Mouse (Mus musculus) ES-E14 (cell line): ENCODE results near the gene Gm28047. TPM values are rescaled to one million over a fixed set of nuclear protein-coding genes. Genes with fewer than 3 reads are reported as not detected.
A peak's percentile ranks its signal among the peaks of the same experiment; 100 is the strongest.

Experiments used
- DNase-seq: peaks from one replicate; pipeline ENCODE4 v3.0.0-alpha.2; 2013; ENCODE audit warnings: low read depth, low spot score
- H3K27ac ChIP-seq: 2 replicates; pipeline ENCODE4 v1.5.1; 2012; ENCODE audit warnings: low read depth, mild to moderate bottlenecking, low read length, moderate library complexity, mixed read lengths; ENCODE audit not compliant: poor library complexity, insufficient read depth, severe bottlenecking
- H3K36me3 ChIP-seq: 2 replicates; pipeline ENCODE4 v1.6.1; 2012; ENCODE audit warnings: mild to moderate bottlenecking, low read length, moderate library complexity, mixed read lengths; ENCODE audit not compliant: control insufficient read depth, poor library complexity, insufficient read depth, severe bottlenecking
- H3K4me1 ChIP-seq, 2 experiments: fragments of 150-350 bp in 1 of 2; sonication (generic) in 1 of 2; 2 replicates each; pipeline ENCODE4 v1.6.1; 2012; ENCODE audit warnings: low read length in 2 of 2, mild to moderate bottlenecking in 1 of 2, mixed read lengths in 1 of 2; ENCODE audit not compliant: control insufficient read depth in 2 of 2, insufficient read depth in 2 of 2, poor library complexity in 1 of 2
- H3K4me3 ChIP-seq, 2 experiments: fragments of 150-350 bp in 1 of 2; sonication (generic) in 1 of 2; 2 replicates each; pipeline ENCODE4 v1.5.1; 2012; ENCODE audit warnings: low read length in 2 of 2, low read depth in 1 of 2, mild to moderate bottlenecking in 1 of 2, mixed read lengths in 1 of 2; ENCODE audit not compliant: insufficient read depth in 1 of 2, poor library complexity in 1 of 2, severe bottlenecking in 1 of 2
- H3K9ac ChIP-seq: 2 replicates; pipeline ENCODE4 v1.6.1; 2012; ENCODE audit warnings: low read depth, mild to moderate bottlenecking, low read length, mixed read lengths; ENCODE audit not compliant: poor library complexity, insufficient read depth, severe bottlenecking
- H3K9me3 ChIP-seq: fragments of 150-350 bp; sonication (generic); 2 replicates; pipeline ENCODE4 v1.6.1; 2012; ENCODE audit warnings: low read depth, mild to moderate bottlenecking, low read length; ENCODE audit not compliant: control insufficient read depth, insufficient read depth
- CHD2 ChIP-seq: IDR thresholded peaks from 2 replicates; pipeline ENCODE4 v1.6.1; 2014; ENCODE audit warnings: mild to moderate bottlenecking, low read depth, low read length, inconsistent platforms
- HCFC1 ChIP-seq: IDR thresholded peaks from 2 replicates; pipeline ENCODE4 v1.6.1; 2012; ENCODE audit warnings: low read length, inconsistent platforms, borderline replicate concordance; ENCODE audit not compliant: insufficient read depth
- MAFK ChIP-seq: IDR thresholded peaks from 2 replicates; pipeline ENCODE4 v1.6.1; 2014; ENCODE audit warnings: mild to moderate bottlenecking, low read depth, low read length, inconsistent platforms; ENCODE audit not compliant: insufficient read depth
- ZC3H11A ChIP-seq: IDR thresholded peaks from 2 replicates; pipeline ENCODE4 v1.6.1; 2012; ENCODE audit warnings: low read depth, mild to moderate bottlenecking, inconsistent platforms, low read length, borderline replicate concordance
- ZNF384 ChIP-seq: IDR thresholded peaks from 2 replicates; pipeline ENCODE4 v1.6.1; 2012; ENCODE audit warnings: low read depth, low read length, inconsistent platforms
- in situ Hi-C, 2 experiments: fragments of 600-800 bp; cut with MboI; formaldehyde crosslinking; loops; one replicate each; pipeline ENCODE4 v1.15.1; 2025; ENCODE audit warnings: low sequenced_read_pairs in 2 of 2, inconsistent platforms in 1 of 2; ENCODE audit not compliant: unreplicated experiment in 2 of 2
- total RNA-seq: library from RNA; depleted of rRNA; stranded (reverse); fragments of 300-350 nt; gene quantifications from 2 replicates; pipeline ENCODE4 v1.2.3, GENCODE M21; 2012

The Gm28047 gene
- total RNA-seq, 1 experiment = not detected

DNA sequence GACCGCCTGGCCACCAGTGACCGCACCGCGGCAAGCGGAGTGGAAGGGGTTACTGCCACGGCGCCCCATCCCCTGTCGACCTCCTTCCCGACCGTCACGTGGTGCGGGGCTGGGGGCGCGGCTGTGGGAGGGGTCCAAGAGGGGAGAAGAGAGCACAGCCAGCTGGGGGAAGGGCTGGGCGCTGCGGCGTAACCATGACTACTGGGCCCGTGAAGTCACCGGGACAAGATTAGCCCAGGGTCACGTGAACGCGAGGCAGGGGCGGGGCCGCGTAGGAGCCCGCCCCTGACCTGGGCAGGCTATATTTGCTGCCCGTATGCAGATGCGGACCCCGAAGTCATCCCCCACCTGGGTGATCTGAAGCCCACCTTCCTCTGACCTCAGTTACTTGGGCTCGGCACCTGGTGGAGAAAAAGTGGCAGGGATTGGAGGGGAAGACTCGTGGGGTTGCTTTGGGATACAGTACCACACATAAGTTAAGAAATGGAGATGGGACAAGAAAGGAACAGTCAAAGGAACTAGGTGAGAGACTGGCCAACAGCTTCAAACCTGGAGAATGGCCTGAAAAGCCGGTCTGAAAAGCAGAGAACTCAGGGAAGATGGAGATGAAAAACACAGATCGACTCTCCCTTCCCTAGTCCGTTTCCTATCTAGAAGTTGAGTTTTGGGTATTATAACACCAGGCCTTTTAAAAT is 114.1 kb downstream of the Gm28047 start:
- Histone ChIP-seq H3K36me3 (no peaks in the 10 kb centered on the region), H3K27ac (peak overlapping the region; percentile 52; the same call in 1 of the 2 replicates), H3K9ac (peak overlapping the region; percentile 85), H3K9me3 (no peaks in the 10 kb centered on the region), H3K4me1 (peaks cover 0 to 16% of the 10 kb centered on the region in 2 experiments; a peak in 3 of 4 replicates), H3K4me3 (peak overlapping the region; percentile 70 to 89)
- DNase-seq = peak; percentile 97
- in situ Hi-C loops = no loop called here
- 0 out of 2 replicates have a peak, but pooled peaks have one; percentile 42 for TF ChIP-seq CHD2
- no peak for TF ChIP-seq ZC3H11A

DNA sequence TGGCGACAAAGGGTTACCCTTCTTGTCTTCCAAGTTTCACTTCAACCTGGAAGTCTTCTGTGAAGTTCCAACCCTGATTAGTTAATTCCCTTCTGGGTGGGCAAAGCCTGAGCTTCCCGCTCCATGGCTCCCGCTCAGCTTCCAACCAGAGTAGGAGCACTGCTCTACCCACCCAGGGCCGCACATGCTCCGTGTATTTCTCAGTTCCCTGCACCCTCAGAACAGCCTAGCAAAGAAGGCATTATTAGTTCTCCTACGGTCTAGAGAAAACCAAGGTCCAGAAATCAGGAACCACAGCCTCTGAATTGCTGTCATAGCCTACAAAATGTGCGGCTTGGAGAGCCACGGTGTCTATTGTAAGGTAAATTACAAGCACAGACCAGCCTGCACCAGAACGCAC is 114.8 kb downstream of the Gm28047 start:
- no peak for TF ChIP-seq MAFK
- no peak for TF ChIP-seq ZNF384
- no peak for TF ChIP-seq ZC3H11A
- TF ChIP-seq CHD2 = no peak
- no peak for TF ChIP-seq HCFC1
- peak overlapping the region; percentile 85 for H3K9ac ChIP-seq
- peak overlapping the region; percentile 52 for H3K27ac ChIP-seq
- in situ Hi-C loops = no loop called here
- peaks cover 0 to 16% of the 10 kb centered on the region in 2 experiments; a peak in 3 of 4 replicates for H3K4me1 ChIP-seq
- H3K36me3 ChIP-seq = peaks cover 3% of the 10 kb centered on the region
- DNase-seq = peak; percentile 40
- no peaks in the 10 kb centered on the region for H3K9me3 ChIP-seq
- peak overlapping the region; percentile 70 to 89 for H3K4me3 ChIP-seq

DNA sequence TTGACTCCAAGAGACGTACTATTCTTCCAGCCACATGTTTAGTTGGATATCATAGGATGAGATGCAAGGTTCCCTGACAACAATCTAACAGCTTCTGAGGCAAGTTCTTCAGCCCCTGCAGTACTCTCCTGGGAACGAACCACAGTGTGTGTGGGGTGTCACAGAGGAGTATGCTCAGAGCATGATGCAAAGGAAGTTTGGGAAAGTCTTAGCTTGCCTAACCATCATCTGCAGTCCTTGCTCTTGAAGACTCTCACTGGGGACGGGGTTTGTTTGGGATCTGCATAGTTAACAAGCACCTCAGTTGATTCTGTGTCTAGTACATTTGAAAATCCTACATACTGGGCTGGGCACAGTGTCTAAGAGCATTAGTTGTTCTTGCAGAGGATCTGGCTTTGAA is 116.5 kb downstream of the Gm28047 start:
- Histone ChIP-seq H3K9ac (no peak overlapping the region), H3K36me3 (peaks cover 17% of the 10 kb centered on the region), H3K9me3 (no peaks in the 10 kb centered on the region), H3K27ac (no peak overlapping the region), H3K4me1 (peaks cover 0 to 17% of the 10 kb centered on the region in 2 experiments; a peak in 3 of 4 replicates), H3K4me3 (no peak overlapping the region)
- in situ Hi-C loops = no loop called here
- no peak for TF ChIP-seq HCFC1
- peak; percentile 18; the same call in 1 of the 2 replicates for TF ChIP-seq CHD2
- DNase-seq = no peak

DNA sequence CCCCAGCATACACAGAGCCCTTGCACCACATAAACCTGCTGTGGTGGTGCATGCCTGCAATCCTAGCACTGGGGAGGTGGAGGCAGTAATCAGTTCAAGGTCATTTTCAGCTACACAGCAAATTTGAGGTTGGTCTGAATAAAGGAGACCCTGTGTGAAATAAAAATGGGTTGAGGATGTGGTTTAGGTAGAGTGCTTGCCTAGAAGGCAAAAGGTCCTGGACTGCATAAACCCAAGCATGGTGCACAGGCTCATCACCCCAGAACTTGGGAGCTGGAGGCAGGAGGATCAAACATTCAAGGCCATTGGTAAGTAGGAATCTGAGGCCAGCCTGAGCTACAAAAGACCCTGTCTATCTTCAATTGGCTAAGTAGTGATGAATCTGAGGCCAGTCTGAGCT is 117.3 kb downstream of the Gm28047 start:
- peaks cover 22% of the 10 kb centered on the region for H3K36me3 ChIP-seq
- H3K4me3 ChIP-seq = no peak overlapping the region
- H3K9ac ChIP-seq = no peak overlapping the region
- no peaks in the 10 kb centered on the region for H3K9me3 ChIP-seq
- no peak for DNase-seq
- no peak for TF ChIP-seq CHD2
- no peak for TF ChIP-seq ZC3H11A
- TF ChIP-seq ZNF384 = no peak
- TF ChIP-seq MAFK = no peak
- no peak for TF ChIP-seq HCFC1
- peaks cover 0 to 17% of the 10 kb centered on the region in 2 experiments; a peak in 3 of 4 replicates for H3K4me1 ChIP-seq
- in situ Hi-C loops = no loop called here
- no peak overlapping the region for H3K27ac ChIP-seq

DNA sequence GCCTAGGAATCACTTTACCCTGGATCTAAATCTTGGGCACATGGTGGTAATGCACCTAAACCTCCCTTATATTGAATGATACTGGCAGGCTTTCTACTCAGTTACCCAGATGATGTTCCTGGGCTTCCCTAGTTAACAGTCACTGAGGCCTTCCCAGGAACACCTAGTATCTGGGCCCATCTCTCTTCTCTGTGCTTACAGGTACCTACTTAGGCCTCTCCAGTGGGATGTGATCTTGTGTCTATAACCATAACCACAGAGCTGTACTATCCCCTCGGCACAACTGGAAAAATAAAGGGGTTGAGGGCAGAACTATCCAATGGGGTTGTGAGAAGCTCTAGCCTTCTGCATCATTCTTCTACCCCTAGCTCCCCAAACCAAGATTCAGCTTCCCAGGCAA is 118.0 kb downstream of the Gm28047 start:
- in situ Hi-C loops = no loop called here
- Histone ChIP-seq H3K9me3 (no peaks in the 10 kb centered on the region), H3K36me3 (peaks cover 28% of the 10 kb centered on the region), H3K4me3 (no peak overlapping the region), H3K9ac (no peak overlapping the region), H3K27ac (no peak overlapping the region), H3K4me1 (peaks cover 0 to 18% of the 10 kb centered on the region in 2 experiments; a peak in 3 of 4 replicates)
- no peak for DNase-seq
- TF ChIP-seq ZNF384 (no peak), CHD2 (no peak), HCFC1 (no peak), MAFK (no peak), ZC3H11A (no peak)
